Mouse (Mus musculus) limb, embryonic 14.5 days (tissue): ENCODE measurements around the gene Mei1. TPM values are rescaled to one million over a fixed set of nuclear protein-coding genes. Genes with fewer than 3 reads are reported as not detected.

Source experiments
- ATAC-seq: fragments of 200-750 bp; cut with Nextera tagmentation; 2 replicates; pipeline ENCODE4 v1.8.0; 2017; ENCODE audit warnings: low read depth, moderate number of reproducible peaks, moderate TSS enrichment; ENCODE audit not compliant: low FRiP score
- DNase-seq: peaks from one replicate; pipeline ENCODE4 v3.0.0-alpha.2; 2015; ENCODE audit warnings: low spot score
- H3K27ac ChIP-seq: fragments of 300-500 bp; sonication (generic); replicated peaks from 2 replicates; pipeline ENCODE4 v1.5.1; 2014; ENCODE audit warnings: low read depth, mild to moderate bottlenecking, low read length, moderate library complexity, mixed read lengths
- H3K27me3 ChIP-seq: fragments of 300-500 bp; sonication (generic); 2 replicates; pipeline ENCODE4 v1.6.1; 2014; ENCODE audit warnings: low read length, mixed read lengths; ENCODE audit not compliant: control insufficient read depth, insufficient read depth
- H3K36me3 ChIP-seq: fragments of 300-500 bp; sonication (generic); 2 replicates; pipeline ENCODE4 v1.6.1; 2014; ENCODE audit warnings: mild to moderate bottlenecking, low read length, moderate library complexity, mixed read lengths; ENCODE audit not compliant: control insufficient read depth, insufficient read depth
- H3K4me1 ChIP-seq: fragments of 300-500 bp; sonication (generic); 2 replicates; pipeline ENCODE4 v1.6.1; 2014; ENCODE audit warnings: antibody characterized with exemption, low read length, mixed read lengths; ENCODE audit not compliant: control insufficient read depth, insufficient read depth
- H3K4me2 ChIP-seq: fragments of 300-500 bp; sonication (generic); replicated peaks from 2 replicates; pipeline ENCODE4 v1.6.1; 2014; ENCODE audit warnings: low read depth, mild to moderate bottlenecking, low read length, moderate library complexity; ENCODE audit not compliant: severe bottlenecking
- H3K4me3 ChIP-seq: fragments of 300-500 bp; sonication (generic); replicated peaks from 2 replicates; pipeline ENCODE4 v1.5.1; 2014; ENCODE audit warnings: low read length
- H3K9ac ChIP-seq: fragments of 300-500 bp; sonication (generic); 2 replicates; pipeline ENCODE4 v1.6.1; 2014; ENCODE audit warnings: mild to moderate bottlenecking, low read depth, low read length, moderate library complexity; ENCODE audit not compliant: severe bottlenecking
- H3K9me3 ChIP-seq: fragments of 300-500 bp; sonication (generic); 2 replicates; pipeline ENCODE4 v1.6.1; 2016; ENCODE audit warnings: low read length; ENCODE audit not compliant: control insufficient read depth
- POLR2A ChIP-seq: fragments of 200-500 bp; IDR thresholded peaks from 2 replicates; pipeline ENCODE4 v1.8.0; 2012; ENCODE audit warnings: inconsistent platforms, mild to moderate bottlenecking, moderate library complexity, borderline replicate concordance; ENCODE audit not compliant: insufficient read depth, insufficient read length; ENCODE audit errors: extremely low read depth
- WGBS: fragments of 180-500 bp; shearing (Covaris S2); extraction: QIAGEN DNeasy Blood & Tissue Kit; methylation state at CpG from one replicate; pipeline ENCODE4 v1.1.7; 2014; 5-methylcytosine and 5-hydroxymethylcytosine counted together
- polyA plus RNA-seq, 2 experiments: library from polyadenylated mRNA; depleted of rRNA in 1 of 2; stranded (reverse) in 1 of 2; unstranded in 1 of 2; fragments of >200 nt; fragmentation: Nextera tagmentation in 1 of 2; extraction: Ambion mirVana in 1 of 2; gene quantifications; 2 replicates each; pipeline versions ENCODE4 v1.2.1 to v1.2.3; 2012 to 2014

Mei1 gene
- polyA plus RNA-seq, 2 experiments, result 0.12 to 0.16 TPM

DNA sequence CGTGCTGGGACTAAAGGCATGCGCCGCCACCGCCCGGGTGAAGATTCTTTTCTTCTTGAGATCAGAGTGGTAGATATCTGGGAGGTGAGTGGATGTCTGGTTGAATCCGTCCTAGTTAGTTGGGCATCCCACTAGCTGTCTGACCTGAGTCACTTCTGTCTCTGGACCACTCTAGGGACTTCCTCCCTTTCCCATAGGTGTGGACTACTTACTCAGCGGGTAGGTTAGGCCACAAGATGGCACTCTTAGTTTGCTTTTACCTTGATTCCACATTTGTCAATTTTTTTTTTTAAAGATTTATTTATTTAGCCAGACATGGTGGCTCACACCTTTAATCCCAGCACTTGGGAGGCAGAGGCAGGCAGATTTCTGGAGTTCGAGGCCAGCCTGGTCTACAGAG lies 69.4 kb downstream of the Mei1 start:
- no peaks in the 10 kb centered on the region for H3K4me1 ChIP-seq
- TF ChIP-seq POLR2A, result no peak
- 90% methylated on average over 8 of the region's 8 CpGs for WGBS

DNA sequence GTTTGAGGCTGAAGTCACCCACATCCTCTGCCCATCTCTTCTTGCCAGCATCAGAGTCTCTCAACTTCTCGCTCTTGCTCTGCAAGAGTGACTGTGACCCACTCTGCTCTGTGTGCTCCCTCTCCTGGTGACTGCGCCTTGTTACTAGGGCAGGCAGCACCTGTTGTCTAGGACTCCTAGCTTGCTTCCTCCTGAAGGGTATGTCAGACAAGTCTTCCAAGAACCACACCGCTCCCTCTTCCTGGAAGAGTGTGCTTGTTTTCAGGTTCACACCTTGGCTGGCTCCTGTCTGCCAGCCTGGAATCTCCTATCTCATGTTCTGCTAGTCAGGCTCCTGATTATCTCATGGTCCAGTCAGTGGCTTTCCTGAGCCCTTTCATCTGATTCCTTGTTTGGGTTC lies 70.6 kb downstream of the Mei1 start:
- Histone ChIP-seq H3K36me3 (peaks cover 12% of the 10 kb centered on the region), H3K4me1 (peaks cover under 1% of the 10 kb centered on the region; the same call in 1 of the 2 replicates), H3K27me3 (no peaks in the 10 kb centered on the region), H3K9me3 (no peaks in the 10 kb centered on the region), H3K9ac (no peak overlapping the region), H3K27ac (no peak overlapping the region), H3K4me3 (no peak overlapping the region), H3K4me2 (no peak overlapping the region)
- ATAC-seq, result no peak
- TF ChIP-seq POLR2A, result no peak
- 80% methylated on average over 3 of the region's 3 CpGs for WGBS
- no peak for DNase-seq

More for the DNA sequence above, 69.4 kb downstream of the Mei1 start:
- Histone ChIP-seq H3K27me3 (no peaks in the 10 kb centered on the region), H3K36me3 (peaks cover 12% of the 10 kb centered on the region), H3K27ac (no peak overlapping the region), H3K9ac (no peak overlapping the region), H3K4me3 (no peak overlapping the region), H3K4me2 (no peak overlapping the region), H3K9me3 (no peaks in the 10 kb centered on the region)
- DNase-seq, result no peak
- no peak for ATAC-seq

DNA sequence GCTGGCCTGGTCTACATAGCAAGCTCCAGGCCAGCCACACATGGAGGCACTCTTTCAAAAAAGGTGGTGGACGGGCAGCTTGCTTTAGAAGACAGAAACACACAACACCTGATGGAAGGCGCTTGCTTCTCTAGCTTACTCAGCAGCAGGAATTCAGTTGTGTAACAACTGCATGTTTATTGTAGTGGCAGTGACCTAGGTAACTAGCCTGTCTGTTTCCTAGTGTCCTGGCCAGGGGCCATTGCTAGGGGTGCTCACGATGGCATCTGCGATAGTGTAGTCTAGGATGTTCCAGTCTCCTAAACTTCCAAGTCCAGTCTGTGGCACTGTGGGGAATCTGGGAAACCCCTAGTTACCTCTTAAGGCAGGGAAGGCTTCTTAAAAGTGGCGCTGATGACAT lies 74.4 kb downstream of the Mei1 start:
- Histone ChIP-seq H3K27ac (no peak overlapping the region), H3K4me1 (peaks cover 20% of the 10 kb centered on the region), H3K4me2 (no peak overlapping the region), H3K4me3 (no peak overlapping the region), H3K27me3 (no peaks in the 10 kb centered on the region), H3K9me3 (no peaks in the 10 kb centered on the region), H3K36me3 (peaks cover 12% of the 10 kb centered on the region), H3K9ac (no peak overlapping the region)
- ATAC-seq (no peak), DNase-seq (no peak)
- TF ChIP-seq POLR2A, result no peak
- 85% methylated on average over 5 of the region's 5 CpGs for WGBS

DNA sequence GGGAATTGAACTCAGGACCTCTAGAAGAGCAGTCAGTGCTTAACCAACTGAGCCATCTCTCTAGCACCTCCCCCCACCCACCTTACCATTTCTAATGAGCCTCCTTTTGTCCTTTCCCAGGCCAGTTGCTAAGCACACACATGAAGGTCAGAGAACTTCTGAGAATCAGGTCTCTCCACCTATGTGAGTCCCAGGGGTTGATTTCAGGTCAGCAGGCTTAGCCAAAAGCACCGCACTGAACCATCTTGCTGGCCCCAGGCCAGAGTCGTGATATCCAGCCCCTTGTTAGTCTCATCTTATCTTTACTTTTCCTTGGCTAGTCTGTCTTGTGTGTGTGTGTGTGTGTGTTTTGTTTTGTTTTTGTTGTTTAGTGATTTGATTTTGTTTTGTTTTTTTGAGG lies 75.6 kb downstream of the Mei1 start:
- DNase-seq, result no peak
- Histone ChIP-seq H3K9me3 (no peaks in the 10 kb centered on the region), H3K4me3 (no peak overlapping the region), H3K27ac (peak overlapping the region; percentile 85), H3K9ac (no peak overlapping the region), H3K27me3 (no peaks in the 10 kb centered on the region), H3K36me3 (peaks cover 10% of the 10 kb centered on the region), H3K4me2 (no peak overlapping the region), H3K4me1 (peaks cover 24% of the 10 kb centered on the region)
- WGBS, result 56% methylated on average over 2 of the region's 2 CpGs
- no peak for TF ChIP-seq POLR2A
- no peak for ATAC-seq

DNA sequence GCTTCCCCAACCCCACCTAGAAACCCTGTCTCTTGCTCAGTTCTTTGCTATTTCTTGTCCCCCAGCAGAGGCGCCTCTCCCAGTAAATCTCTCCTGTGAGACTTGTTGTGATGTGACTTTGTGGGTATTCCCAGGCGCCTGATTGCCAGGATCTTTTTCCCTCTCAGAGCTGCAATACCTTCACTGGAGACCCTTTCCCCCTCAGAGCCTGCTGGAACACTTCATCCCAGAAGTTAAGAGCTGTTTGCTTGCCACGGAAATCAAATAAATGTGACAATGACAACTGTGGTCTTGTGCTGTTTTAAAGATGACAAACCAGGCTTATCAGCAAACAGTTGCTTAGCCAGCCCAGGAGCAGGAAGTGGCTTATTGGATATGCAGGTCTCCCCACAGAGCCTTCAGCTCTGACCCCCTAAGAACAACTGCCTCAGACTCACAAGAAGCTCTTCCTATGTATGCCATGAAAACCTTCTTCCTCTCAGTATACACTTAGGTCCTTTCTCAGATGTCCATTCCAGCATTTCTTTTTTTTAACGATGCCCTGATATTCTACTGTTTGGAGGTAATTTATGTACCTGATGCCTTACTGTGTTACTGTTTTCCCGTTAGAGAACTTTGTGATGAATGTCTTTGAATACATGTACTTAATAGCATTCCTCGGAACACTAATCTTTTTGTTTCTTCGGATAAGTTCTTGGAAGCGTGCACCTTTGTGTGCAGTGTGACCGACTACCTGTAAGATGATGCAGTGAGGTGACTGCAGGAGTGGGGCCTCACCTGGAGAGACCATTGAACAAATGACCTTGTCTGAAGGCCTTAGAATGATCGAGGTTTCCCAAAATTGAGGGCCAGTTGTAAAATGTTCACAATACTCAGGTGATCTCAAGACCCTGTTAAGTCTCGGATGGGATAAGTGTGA lies 76.3 kb downstream of the Mei1 start:
- Histone ChIP-seq H3K9ac (no peak overlapping the region; the same call in 1 of the 2 replicates), H3K4me1 (peaks cover 24% of the 10 kb centered on the region), H3K36me3 (peaks cover 8% of the 10 kb centered on the region), H3K4me3 (peak overlapping the region; percentile 90), H3K27me3 (no peaks in the 10 kb centered on the region), H3K27ac (peak overlapping the region; percentile 85), H3K9me3 (no peaks in the 10 kb centered on the region), H3K4me2 (peak overlapping the region; percentile 47)
- no peak for TF ChIP-seq POLR2A
- ATAC-seq, result no peak
- 10% methylated on average over 11 of the region's 11 CpGs for WGBS
- DNase-seq, result no peak
